Mouse (Mus musculus) c-Kit-negative CD71-positive TER-119-positive erythroid progenitor cells, embryonic 14.5 days (primary cell): Measurements from ENCODE around the gene Shb.

Experiments
- DNase-seq: peaks from one replicate; pipeline ENCODE4 v3.0.0-alpha.2; 2013; ENCODE audit warnings: low read depth, low spot score

The Shb gene

DNA sequence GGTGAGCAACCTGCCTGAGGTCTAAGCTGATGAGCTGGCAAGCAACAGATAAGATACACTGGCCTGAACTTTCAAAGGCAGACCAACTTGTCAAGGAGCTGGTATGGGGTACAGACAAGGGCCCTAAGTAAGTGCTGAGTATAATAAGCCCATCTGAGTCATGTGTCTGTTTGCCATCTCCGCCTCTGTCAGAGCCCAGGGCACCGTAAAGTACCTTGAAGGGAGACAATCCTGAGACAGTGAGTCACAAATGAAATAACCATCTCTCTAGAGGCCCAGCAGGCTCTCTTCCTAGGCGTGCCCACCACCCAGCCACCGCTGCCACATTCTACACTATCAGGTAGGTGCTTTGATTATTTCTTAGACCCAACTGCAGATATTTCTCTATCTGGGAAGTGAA is 77.3 kb downstream of the Shb start:
- DNase-seq: no peak

GRCm38 (mm10) chr4:45453271-45453851 is 78.9 kb downstream of the Shb start:
- DNase-seq: no peak

GRCm38 (mm10) chr4:45452569-45453111 is 79.6 kb downstream of the Shb start:
- DNase-seq: no peak

DNA sequence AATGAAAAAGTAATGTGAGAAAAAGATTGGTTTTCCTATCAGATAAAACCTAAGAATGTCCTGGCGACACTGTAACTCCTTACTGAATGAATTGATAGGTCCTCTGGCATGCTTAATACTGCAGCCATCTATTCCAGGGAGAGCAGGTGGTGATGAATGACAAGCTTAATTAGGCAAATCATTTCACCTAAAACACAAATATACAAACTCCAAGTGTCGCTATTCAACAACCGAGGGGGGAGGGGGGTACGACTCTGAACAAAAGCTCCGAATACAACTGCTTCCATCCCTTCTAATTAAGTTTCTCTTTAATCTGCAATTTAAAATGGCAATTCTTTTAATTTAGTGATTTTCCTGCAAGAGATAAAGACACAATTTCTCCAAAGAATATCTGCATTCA is 83.3 kb downstream of the Shb start:
- DNase-seq: no peak

- no peak for DNase-seq
Observed at GRCm38 (mm10) chr4:45448481-45448880, 83.8 kb downstream of the Shb start.

GRCm38 (mm10) chr4:45447196-45447595 is 85.1 kb downstream of the Shb start:
- no peak for DNase-seq

GRCm38 (mm10) chr4:45445235-45445634 is 87.0 kb downstream of the Shb start:
- DNase-seq: no peak

- no peak for DNase-seq
Observed at GRCm38 (mm10) chr4:45444813-45445212, 87.5 kb downstream of the Shb start.

- no peak for DNase-seq
Observed at GRCm38 (mm10) chr4:45443652-45444051, 88.6 kb downstream of the Shb start.

DNA sequence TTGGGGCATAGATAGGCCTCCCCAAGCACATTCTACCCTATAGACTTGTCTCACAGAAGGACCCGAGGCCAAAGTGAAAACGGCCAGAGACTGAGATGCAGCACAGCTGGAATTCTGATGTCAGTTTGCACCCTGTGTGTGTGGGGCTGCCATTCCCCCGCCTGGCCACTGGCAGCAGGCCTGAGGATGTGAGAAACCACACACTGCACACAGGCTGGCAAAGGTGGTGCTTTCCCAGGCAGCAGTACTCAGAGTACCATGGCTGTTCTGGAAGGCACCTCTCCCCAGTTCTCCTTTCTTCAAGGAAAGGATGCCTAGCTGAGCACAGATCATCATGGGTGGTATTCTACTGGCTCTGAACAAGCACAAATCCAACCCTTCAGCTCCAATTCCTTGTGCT is 90.0 kb downstream of the Shb start:
- no peak for DNase-seq

DNA sequence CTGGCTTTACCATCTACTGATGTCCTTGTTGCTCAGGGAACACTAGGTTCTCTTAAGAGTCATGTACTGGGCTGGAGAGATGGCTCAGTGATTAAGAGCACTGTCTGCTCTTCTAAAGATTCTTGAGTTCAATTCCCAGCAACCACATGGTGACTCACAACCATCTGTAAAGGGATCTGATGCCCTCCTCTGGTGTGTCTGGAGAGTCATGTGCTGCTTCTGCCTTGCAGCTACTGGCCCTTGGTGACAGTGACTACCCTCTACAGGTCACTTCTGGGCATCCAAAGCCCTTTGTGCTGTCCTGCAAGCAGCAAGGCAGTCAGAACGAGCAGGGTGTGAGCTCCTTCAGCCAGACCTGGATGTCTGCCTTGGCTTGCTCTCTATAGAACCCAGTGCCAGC is 90.5 kb downstream of the Shb start:
- DNase-seq: no peak

- DNase-seq: no peak
Observed at GRCm38 (mm10) chr4:45439281-45439680, 93.0 kb downstream of the Shb start.

DNA sequence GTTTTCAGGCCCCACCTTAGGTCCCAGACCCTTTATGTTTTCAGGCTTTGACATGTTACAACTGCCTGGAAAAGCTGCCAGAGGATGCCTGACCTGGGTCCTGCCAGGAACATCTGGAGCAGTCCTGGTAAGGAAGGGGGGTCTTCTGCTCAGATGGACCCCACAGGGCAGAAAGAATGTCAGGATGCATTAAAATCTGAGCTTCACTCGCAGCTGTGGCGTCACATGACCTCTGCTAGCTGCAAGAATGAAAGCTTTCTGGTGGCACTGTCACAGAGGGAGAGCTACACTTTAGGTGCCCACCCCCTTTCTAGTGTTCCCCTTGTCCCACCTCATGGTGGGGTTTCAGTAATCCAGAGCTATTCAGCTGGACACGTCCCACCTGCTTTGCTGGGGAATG is 95.3 kb downstream of the Shb start:
- no peak for DNase-seq

DNA sequence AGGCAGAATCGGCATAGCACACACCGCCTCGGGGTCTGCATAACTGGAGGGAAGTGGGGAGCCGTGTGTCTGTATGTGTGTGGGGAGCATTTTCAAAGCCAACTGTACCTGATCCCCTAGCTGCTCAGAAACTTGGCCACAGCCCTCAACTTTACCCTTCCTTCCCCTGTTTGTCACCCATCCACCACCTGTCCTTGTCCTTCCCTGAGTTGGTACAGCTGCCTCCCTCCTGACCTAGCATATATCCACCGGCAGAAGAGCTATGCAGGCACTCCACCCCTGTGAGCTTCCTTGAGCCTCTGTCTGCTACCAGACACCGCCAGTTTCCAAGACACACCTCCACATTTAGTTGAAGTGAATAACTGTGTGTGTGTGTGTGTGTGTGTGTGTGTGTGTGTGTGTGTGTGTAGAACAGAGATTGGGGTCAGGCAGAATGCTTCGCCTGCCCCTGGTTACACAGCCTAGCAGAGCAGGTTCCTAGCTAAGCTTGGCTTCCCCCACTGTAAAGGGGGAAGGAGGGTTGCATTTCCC is 95.8 kb downstream of the Shb start:
- DNase-seq: no peak

DNA sequence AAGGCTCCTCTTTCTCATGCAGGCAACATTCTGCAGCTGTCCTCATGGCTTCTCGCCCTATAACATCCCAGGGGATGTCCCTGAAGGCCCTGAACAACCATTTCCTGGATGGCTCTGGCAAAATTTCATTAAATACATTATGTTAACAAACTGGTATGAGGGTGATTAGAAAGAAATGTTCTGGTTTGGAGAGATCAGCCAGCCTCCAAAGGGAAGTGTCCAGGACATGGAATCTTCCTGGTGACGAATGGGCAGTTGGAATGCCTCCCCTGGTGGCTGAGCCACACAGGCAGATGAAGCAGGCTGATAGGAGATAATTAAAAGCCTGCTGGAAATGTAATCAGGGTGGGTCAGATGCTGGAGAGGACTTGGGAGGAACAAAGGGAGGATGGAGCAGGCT is 96.4 kb downstream of the Shb start:
- no peak for DNase-seq

- no peak for DNase-seq
Observed at GRCm38 (mm10) chr4:45434681-45435080, 97.6 kb downstream of the Shb start.

DNA sequence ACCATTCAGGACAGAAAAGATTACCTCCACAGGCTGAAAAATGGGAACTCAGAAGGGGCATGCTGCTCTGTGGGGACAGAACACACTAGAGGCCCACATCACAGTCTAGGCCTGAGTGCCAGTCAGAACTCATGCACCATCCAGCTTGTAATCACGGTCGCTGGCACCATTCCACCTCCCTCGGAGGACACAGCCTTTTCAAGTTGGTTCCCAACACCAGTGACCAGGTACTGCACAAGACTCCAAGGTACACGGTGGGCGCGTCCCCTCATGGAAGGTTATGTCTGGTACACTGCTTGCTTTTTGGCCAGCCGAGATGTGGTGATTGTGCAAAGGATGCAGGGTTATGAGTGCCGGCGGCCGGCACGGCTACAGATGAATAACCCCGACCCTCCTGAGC is 98.2 kb downstream of the Shb start:
- DNase-seq: no peak

DNA sequence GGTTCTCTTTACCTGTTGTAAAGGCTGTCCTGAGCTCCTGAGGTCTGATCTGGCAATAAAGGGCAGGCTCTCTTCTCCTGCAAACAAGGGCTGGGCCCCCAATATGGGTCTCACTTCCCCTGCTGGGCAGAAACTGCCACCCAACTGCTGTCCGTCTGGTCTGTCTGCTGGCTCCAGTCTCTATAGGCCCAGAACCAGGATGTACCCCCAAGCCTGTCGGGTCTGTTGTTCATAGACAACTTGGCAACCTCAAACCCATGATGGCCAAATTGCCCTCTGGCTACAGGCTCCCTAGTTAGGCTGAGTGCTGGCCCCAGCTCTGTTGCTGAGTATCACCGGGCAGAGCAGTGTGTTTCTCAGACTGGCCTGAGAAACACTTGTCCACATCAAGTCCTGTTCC is 100.5 kb downstream of the Shb start:
- no peak for DNase-seq

DNA sequence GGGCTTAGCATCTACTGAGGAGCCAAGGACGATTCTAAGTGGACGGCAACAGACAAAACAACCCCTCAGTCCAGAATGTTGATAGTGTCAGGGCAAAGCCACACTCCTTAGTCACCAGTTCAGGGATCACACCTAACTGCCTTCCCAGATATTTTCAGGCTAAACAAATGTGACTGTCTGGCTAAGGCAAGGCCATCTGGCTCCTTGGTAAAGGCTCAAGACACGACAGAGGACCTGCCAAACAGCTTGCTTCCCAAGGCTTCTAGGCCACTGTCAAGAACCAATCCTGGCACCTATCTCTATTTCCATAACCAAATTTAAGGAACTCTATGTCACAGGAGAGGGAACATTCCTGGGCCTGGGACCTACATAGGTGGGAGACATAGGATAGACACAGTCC is 101.0 kb downstream of the Shb start:
- DNase-seq: no peak

GRCm38 (mm10) chr4:45429451-45429850 is 102.8 kb downstream of the Shb start:
- no peak for DNase-seq

- no peak for DNase-seq
Observed at GRCm38 (mm10) chr4:45426724-45427457, 105.4 kb downstream of the Shb start.

- DNase-seq: no peak
Observed at GRCm38 (mm10) chr4:45423406-45423805, 108.9 kb downstream of the Shb start.

DNA sequence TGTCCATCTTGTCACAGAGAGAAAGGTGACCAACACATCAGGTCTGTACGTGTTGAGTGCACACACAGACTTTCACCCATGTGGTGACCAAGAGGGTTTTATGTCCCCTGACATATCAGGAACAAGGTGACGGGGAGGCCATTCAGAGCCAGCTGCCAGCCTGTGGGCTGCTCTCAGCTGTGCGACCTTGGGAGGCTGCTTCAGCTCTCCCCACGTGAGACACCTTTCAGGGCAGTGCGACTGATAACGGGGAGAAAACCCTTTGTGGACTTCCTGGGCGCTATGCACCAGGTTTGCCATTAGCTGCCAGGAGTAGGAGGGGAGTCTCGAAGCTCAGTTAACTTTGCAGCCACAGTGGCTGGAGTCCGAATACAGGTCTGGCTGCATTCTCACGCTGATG is 109.6 kb downstream of the Shb start:
- DNase-seq: no peak
